Mouse (Mus musculus): ENCODE measurements around the gene Adat1.
"Not testable (repeated sequence)": the region's sequence is repeated elsewhere in the genome, so short reads cannot be mapped to it uniquely, and the experiment has no call there.

Gene Adat1

GRCm38 (mm10) chr8:111938076-111938985 lies 53.8 kb downstream of the Adat1 start:
- not testable (repeated sequence) for DNase-seq

- DNase-seq = no peak
Measured at GRCm38 (mm10) chr8:111937184-111937583, 54.9 kb downstream of the Adat1 start.

GRCm38 (mm10) chr8:111934201-111934600 lies 57.9 kb downstream of the Adat1 start:
- DNase-seq = no peak

- DNase-seq = peak; percentile 94 to 95
Measured at GRCm38 (mm10) chr8:111933348-111934076, 58.6 kb downstream of the Adat1 start, which contains the start of gene Tmem231. Gene Tmem231 (minus strand): TSS chr8:111933881.

- DNase-seq = peak; percentile 68 to 76
Measured at GRCm38 (mm10) chr8:111932580-111933336, 59.3 kb downstream of the Adat1 start.

- no peak for DNase-seq
Measured at GRCm38 (mm10) chr8:111931721-111932120, 60.4 kb downstream of the Adat1 start.

GRCm38 (mm10) chr8:111929648-111930344 lies 62.3 kb downstream of the Adat1 start:
- DNase-seq = no peak

GRCm38 (mm10) chr8:111924976-111925375 lies 67.1 kb downstream of the Adat1 start:
- DNase-seq = no peak

GRCm38 (mm10) chr8:111923383-111923804 lies 68.7 kb downstream of the Adat1 start:
- DNase-seq = peak; percentile 71 to 84

- DNase-seq = no peak
Measured at GRCm38 (mm10) chr8:111920971-111921370, 71.1 kb downstream of the Adat1 start.

GRCm38 (mm10) chr8:111919663-111920062 lies 72.4 kb downstream of the Adat1 start:
- DNase-seq = no peak
